Mouse (Mus musculus) heart, postnatal 0 days (tissue): ENCODE measurements around the gene Fam117a.

Experiments
- CTCF ChIP-seq: IDR thresholded peaks from 2 replicates; pipeline ENCODE4 v1.5.1; 2016; ENCODE audit warnings: antibody characterized with exemption, control low read depth, low read depth
- EP300 ChIP-seq: IDR thresholded peaks from 2 replicates; pipeline ENCODE4 v1.6.1; 2016; ENCODE audit warnings: antibody characterized with exemption, low read depth

DNA sequence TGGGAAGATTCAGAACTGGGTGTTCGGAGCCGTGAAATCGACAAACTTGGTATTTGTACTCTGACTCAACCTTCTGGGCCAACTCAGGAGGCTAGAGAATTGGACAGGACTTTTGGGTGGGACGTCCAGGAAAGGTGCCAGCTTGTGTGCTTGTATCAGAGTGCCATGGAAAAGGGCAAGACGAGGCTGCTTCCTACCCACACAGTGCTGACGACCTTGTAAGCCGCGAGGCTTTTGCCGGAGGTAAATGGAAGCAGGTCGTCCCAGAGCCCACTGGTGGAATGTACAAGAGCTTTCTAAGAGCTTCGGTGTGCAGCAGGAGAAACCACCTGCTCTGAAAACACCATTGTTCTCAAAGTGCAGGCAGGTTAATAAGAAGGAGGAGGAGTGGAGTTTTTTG lies 10.6 kb upstream of the Fam117a start:
- no peak for TF ChIP-seq CTCF
- no peak for TF ChIP-seq EP300
